Mouse (Mus musculus) liver, embryonic 16.5 days (tissue): ENCODE measurements around the gene Nol9. TPM values are rescaled to one million over a fixed set of nuclear protein-coding genes. Genes with fewer than 3 reads are reported as not detected.
A peak's percentile ranks its signal among the peaks of the same experiment; 100 is the strongest.

Experiments used
- ATAC-seq: fragments of 200-750 bp; cut with Nextera tagmentation; 2 replicates; pipeline ENCODE4 v1.8.0; 2017; ENCODE audit warnings: low read depth, mild to moderate bottlenecking, moderate number of reproducible peaks, moderate library complexity
- H3K27ac ChIP-seq: fragments of 300-500 bp; sonication (generic); 2 replicates; pipeline ENCODE4 v1.5.1; 2014; ENCODE audit warnings: mild to moderate bottlenecking, low read length
- H3K27me3 ChIP-seq: fragments of 300-500 bp; sonication (generic); 2 replicates; pipeline ENCODE4 v1.6.1; 2014; ENCODE audit warnings: low read depth, low read length, mixed read lengths; ENCODE audit not compliant: control insufficient read depth, insufficient read depth
- H3K36me3 ChIP-seq: fragments of 300-500 bp; sonication (generic); 2 replicates; pipeline ENCODE4 v1.6.1; 2014; ENCODE audit warnings: mild to moderate bottlenecking; ENCODE audit not compliant: control insufficient read depth, insufficient read depth
- H3K4me1 ChIP-seq: fragments of 300-500 bp; sonication (generic); 2 replicates; pipeline ENCODE4 v1.6.1; 2014; ENCODE audit warnings: low read depth, low read length, mixed read lengths; ENCODE audit not compliant: control insufficient read depth
- H3K4me2 ChIP-seq: fragments of 300-500 bp; sonication (generic); 2 replicates; pipeline ENCODE4 v1.6.1; 2014; ENCODE audit warnings: low read depth, low read length, mixed read lengths
- H3K4me3 ChIP-seq: fragments of 300-500 bp; sonication (generic); 2 replicates; pipeline ENCODE4 v1.5.1; 2014; ENCODE audit warnings: low read depth, mild to moderate bottlenecking, low read length
- H3K9ac ChIP-seq: fragments of 300-500 bp; sonication (generic); 2 replicates; pipeline ENCODE4 v1.6.1; 2014; ENCODE audit warnings: low read depth, low read length
- H3K9me3 ChIP-seq: fragments of 300-500 bp; sonication (generic); replicated peaks from 2 replicates; pipeline ENCODE4 v1.6.1; 2016; ENCODE audit warnings: low read length; ENCODE audit not compliant: control insufficient read depth
- WGBS: fragments of 180-500 bp; shearing (Covaris S2); extraction: QIAGEN DNeasy Blood & Tissue Kit; methylation state at CpG from one replicate; pipeline ENCODE4 v1.1.7; 2014; ENCODE audit not compliant: insufficient replicate concordance; 5-methylcytosine and 5-hydroxymethylcytosine counted together
- polyA plus RNA-seq: library from polyadenylated mRNA; unstranded; fragments of >200 nt; fragmentation: Nextera tagmentation; extraction: Ambion mirVana; gene quantifications from 2 replicates; pipeline ENCODE4 v1.2.1, GENCODE M21; 2015

Gene Nol9
- polyA plus RNA-seq, 1 experiment from 2014 or later = 11.5 TPM

- no peak for ATAC-seq
- no peaks in the 10 kb centered on the region for H3K9me3 ChIP-seq
- no peaks in the 10 kb centered on the region for H3K27me3 ChIP-seq
- H3K4me3 ChIP-seq = no peak overlapping the region
- peaks cover 60% of the 10 kb centered on the region for H3K4me1 ChIP-seq
- H3K9ac ChIP-seq = no peak overlapping the region
- no peak overlapping the region for H3K27ac ChIP-seq
- no peaks in the 10 kb centered on the region for H3K36me3 ChIP-seq
- H3K4me2 ChIP-seq = no peak overlapping the region
- 74% methylated on average over 9 of the region's 9 CpGs for WGBS
These were observed 51.1 kb downstream of the Nol9 start for GRCm38 (mm10) chr4:152090191-152090590.

GRCm38 (mm10) chr4:152092751-152093293 lies 53.7 kb downstream of the Nol9 start:
- peak overlapping the region; percentile 73 for H3K9ac ChIP-seq
- no peaks in the 10 kb centered on the region for H3K36me3 ChIP-seq
- no peaks in the 10 kb centered on the region for H3K27me3 ChIP-seq
- H3K9me3 ChIP-seq = no peaks in the 10 kb centered on the region
- peaks cover 65% of the 10 kb centered on the region for H3K4me1 ChIP-seq
- 21% methylated on average over 8 of the region's 8 CpGs for WGBS
- H3K4me3 ChIP-seq = peak overlapping the region; percentile 56
- peak overlapping the region; percentile 78 for H3K4me2 ChIP-seq
- ATAC-seq = peak; percentile 96
- H3K27ac ChIP-seq = peak overlapping the region; percentile 96

GRCm38 (mm10) chr4:152094233-152094632 lies 55.1 kb downstream of the Nol9 start:
- WGBS = 83% methylated on average over 12 of the region's 12 CpGs
- H3K27ac ChIP-seq = no peak overlapping the region
- H3K27me3 ChIP-seq = no peaks in the 10 kb centered on the region
- no peak for ATAC-seq
- no peak overlapping the region for H3K9ac ChIP-seq
- H3K36me3 ChIP-seq = no peaks in the 10 kb centered on the region
- no peak overlapping the region for H3K4me2 ChIP-seq
- H3K9me3 ChIP-seq = no peaks in the 10 kb centered on the region
- H3K4me1 ChIP-seq = peaks cover 57% of the 10 kb centered on the region
- H3K4me3 ChIP-seq = no peak overlapping the region

GRCm38 (mm10) chr4:152095937-152096910 lies 57.1 kb downstream of the Nol9 start:
- H3K4me2 ChIP-seq = peak overlapping the region; percentile 41; the same call in 1 of the 2 replicates
- H3K27ac ChIP-seq = peak overlapping the region; percentile 49; the same call in 1 of the 2 replicates
- no peaks in the 10 kb centered on the region for H3K36me3 ChIP-seq
- ATAC-seq = peak; percentile 57
- H3K4me1 ChIP-seq = peaks cover 52% of the 10 kb centered on the region
- no peaks in the 10 kb centered on the region for H3K9me3 ChIP-seq
- 10% methylated on average over 27 of the region's 27 CpGs for WGBS
- no peaks in the 10 kb centered on the region for H3K27me3 ChIP-seq
- H3K4me3 ChIP-seq = peak overlapping the region; percentile 25; the same call in 1 of the 2 replicates
- H3K9ac ChIP-seq = peak overlapping the region; percentile 38

- Histone ChIP-seq H3K4me2 (peak overlapping the region; percentile 41; the same call in 1 of the 2 replicates), H3K36me3 (no peaks in the 10 kb centered on the region), H3K27me3 (no peaks in the 10 kb centered on the region), H3K27ac (no peak overlapping the region), H3K4me1 (peaks cover 45% of the 10 kb centered on the region), H3K9me3 (no peaks in the 10 kb centered on the region), H3K9ac (peak overlapping the region; percentile 38; the same call in 1 of the 2 replicates), H3K4me3 (peak overlapping the region; percentile 25; the same call in 1 of the 2 replicates)
- no peak for ATAC-seq
- WGBS = 37% methylated on average over 6 of the region's 6 CpGs
These were observed 57.8 kb downstream of the Nol9 start for GRCm38 (mm10) chr4:152096927-152097326.

GRCm38 (mm10) chr4:152097911-152098799 lies 59.0 kb downstream of the Nol9 start:
- H3K36me3 ChIP-seq = peaks cover 4% of the 10 kb centered on the region; the same call in 1 of the 2 replicates
- H3K27ac ChIP-seq = no peak overlapping the region
- H3K9ac ChIP-seq = no peak overlapping the region
- no peaks in the 10 kb centered on the region for H3K27me3 ChIP-seq
- no peaks in the 10 kb centered on the region for H3K9me3 ChIP-seq
- H3K4me2 ChIP-seq = no peak overlapping the region
- H3K4me3 ChIP-seq = no peak overlapping the region
- peaks cover 33% of the 10 kb centered on the region for H3K4me1 ChIP-seq
- ATAC-seq = no peak
- 68% methylated on average over 11 of the region's 11 CpGs for WGBS

- H3K27me3 ChIP-seq = no peaks in the 10 kb centered on the region
- no peak overlapping the region for H3K27ac ChIP-seq
- no peak overlapping the region for H3K9ac ChIP-seq
- 58% methylated on average over 11 of the region's 11 CpGs for WGBS
- H3K4me3 ChIP-seq = no peak overlapping the region
- H3K4me1 ChIP-seq = peaks cover 15% of the 10 kb centered on the region
- no peak for ATAC-seq
- no peak overlapping the region for H3K4me2 ChIP-seq
- H3K36me3 ChIP-seq = peaks cover 4% of the 10 kb centered on the region; the same call in 1 of the 2 replicates
- H3K9me3 ChIP-seq = no peaks in the 10 kb centered on the region
These were observed 61.4 kb downstream of the Nol9 start for GRCm38 (mm10) chr4:152100541-152100940.

GRCm38 (mm10) chr4:152101081-152101653 lies 62.0 kb downstream of the Nol9 start:
- peaks cover 4% of the 10 kb centered on the region; the same call in 1 of the 2 replicates for H3K36me3 ChIP-seq
- no peak overlapping the region for H3K9ac ChIP-seq
- H3K27me3 ChIP-seq = no peaks in the 10 kb centered on the region
- WGBS = 49% methylated on average over 7 of the region's 7 CpGs
- no peak overlapping the region for H3K4me3 ChIP-seq
- H3K9me3 ChIP-seq = no peaks in the 10 kb centered on the region
- H3K4me1 ChIP-seq = peaks cover 10% of the 10 kb centered on the region
- no peak overlapping the region for H3K4me2 ChIP-seq
- no peak overlapping the region for H3K27ac ChIP-seq
- no peak for ATAC-seq
